Mouse (Mus musculus): Measurements from ENCODE around the gene Txndc15.

DNA sequence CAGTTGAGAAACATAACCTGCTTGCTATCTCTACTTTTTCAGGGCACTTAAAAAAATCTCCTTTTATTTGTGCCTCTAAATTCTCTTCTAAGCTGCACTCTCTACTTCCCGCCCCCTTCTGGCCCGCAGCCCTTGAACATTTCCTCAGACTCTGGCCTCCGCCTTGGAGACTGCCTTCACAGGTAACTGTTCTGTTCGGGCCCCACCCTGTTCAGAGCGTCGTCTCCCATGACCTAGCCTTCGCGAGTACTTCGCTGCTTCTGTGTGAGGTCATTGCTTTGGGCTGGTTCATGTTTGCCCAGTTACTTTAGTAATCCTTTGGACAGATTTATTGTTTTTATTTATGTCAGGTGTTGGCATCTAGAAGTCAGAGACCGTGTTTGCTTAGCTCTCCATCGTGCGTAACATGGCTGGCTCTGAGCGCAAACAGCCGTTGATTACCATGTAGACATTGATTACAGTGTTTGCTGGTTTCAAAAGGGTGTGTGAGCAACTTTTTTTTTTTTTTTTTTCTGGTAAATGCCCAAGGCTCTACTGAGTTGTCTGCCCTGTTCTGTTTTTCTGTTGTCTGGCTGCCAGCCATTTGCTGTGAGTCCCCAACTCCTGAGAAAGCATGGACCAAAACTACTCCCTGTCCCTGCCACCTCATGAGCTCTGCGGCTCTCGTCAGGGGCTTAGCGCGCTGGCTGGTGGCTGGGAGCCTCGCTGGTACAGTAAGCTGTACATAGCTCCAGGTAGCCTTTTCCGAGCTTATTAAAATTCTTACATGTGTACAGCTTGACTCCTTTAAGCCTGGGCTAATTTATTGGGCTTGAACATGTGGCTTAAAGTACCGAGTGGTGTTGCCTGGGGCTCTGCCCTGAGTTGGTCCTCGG, 19.4 kb downstream of the Txndc15 start:
- TF ChIP-seq CTCF (IDR thresholded peaks at IDR 0.05; ENCODE audit: extremely low read depth, insufficient read length, insufficient replicate concordance, low read depth, low read length) (no peak), POLR2A (IDR thresholded peaks at IDR 0.05; ENCODE audit: low read depth, low read length) (no peak)

Data from small intestine, adult 2 months (tissue).